Mouse (Mus musculus) heart, embryonic 10.5 days (tissue): ENCODE data around the gene Aup1. TPM values are rescaled to one million over a fixed set of nuclear protein-coding genes. Genes with fewer than 3 reads are reported as not detected.
A peak's percentile ranks its signal among the peaks of the same experiment; 100 is the strongest.

Experiments
- DNase-seq: peaks from one replicate; pipeline ENCODE4 v3.0.0-alpha.2; 2017; ENCODE audit warnings: low spot score
- H3K27ac ChIP-seq: fragments of 300-500 bp; sonication (generic); 2 replicates; pipeline ENCODE4 v1.5.1; 2016; ENCODE audit warnings: mild to moderate bottlenecking
- H3K27me3 ChIP-seq: fragments of 300-500 bp; sonication (generic); 2 replicates; pipeline ENCODE4 v1.6.1; 2016; ENCODE audit warnings: mild to moderate bottlenecking; ENCODE audit not compliant: poor library complexity, insufficient read depth, severe bottlenecking
- H3K36me3 ChIP-seq: fragments of 300-500 bp; sonication (generic); 2 replicates; pipeline ENCODE4 v1.6.1; 2016; ENCODE audit warnings: mild to moderate bottlenecking, moderate library complexity
- H3K4me1 ChIP-seq: fragments of 300-500 bp; sonication (generic); 2 replicates; pipeline ENCODE4 v1.6.1; 2016; ENCODE audit warnings: mild to moderate bottlenecking
- H3K4me3 ChIP-seq: fragments of 300-500 bp; sonication (generic); 2 replicates; pipeline ENCODE4 v1.5.1; 2016; ENCODE audit warnings: mild to moderate bottlenecking, moderate library complexity
- H3K9me3 ChIP-seq: fragments of 300-500 bp; sonication (generic); 2 replicates; pipeline ENCODE4 v1.6.1; 2016; ENCODE audit warnings: mild to moderate bottlenecking, moderate library complexity
- WGBS: fragments of 180-500 bp; shearing (Covaris S2); methylation state at CpG from one replicate; pipeline ENCODE4 v1.1.7; 2016; 5-methylcytosine and 5-hydroxymethylcytosine counted together
- polyA plus RNA-seq: library from polyadenylated mRNA; unstranded; fragments of >200 nt; fragmentation: Nextera tagmentation; extraction: Ambion mirVana; gene quantifications from 2 replicates; pipeline ENCODE4 v1.2.1, GENCODE M21; 2016

Gene Aup1
- polyA plus RNA-seq, 1 experiment from 2014 or later: 170 TPM

DNA sequence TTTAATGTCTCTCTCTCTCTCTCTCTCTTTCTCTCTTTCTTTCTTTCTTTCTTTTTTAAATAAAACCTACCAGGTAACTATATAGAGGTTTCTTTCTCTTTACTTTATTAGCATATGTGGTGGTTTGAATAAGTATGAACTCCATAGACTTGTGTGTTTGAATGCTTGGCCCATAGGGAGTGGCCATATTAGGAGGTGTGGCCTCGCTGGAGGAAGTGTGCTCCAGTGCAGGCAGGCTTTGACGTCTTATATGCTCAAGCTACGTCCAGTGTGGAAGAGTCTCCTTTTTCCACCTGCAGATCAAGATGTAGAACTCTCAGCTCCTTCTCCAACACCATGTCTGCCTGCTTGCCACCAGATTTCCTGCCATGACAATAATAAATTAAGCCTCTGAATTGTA lies 35.3 kb upstream of the Aup1 start:
- Histone ChIP-seq H3K27me3 (no peaks in the 10 kb centered on the region; the same call in 1 of the 2 replicates), H3K36me3 (no peaks in the 10 kb centered on the region), H3K4me1 (peaks cover 8% of the 10 kb centered on the region; the same call in 1 of the 2 replicates), H3K4me3 (no peak overlapping the region), H3K9me3 (no peaks in the 10 kb centered on the region), H3K27ac (no peak overlapping the region)
- WGBS: 69% methylated on average over 3 of the region's 3 CpGs
- DNase-seq: no peak

GRCm38 (mm10) chr6:83020121-83020520 lies 34.2 kb upstream of the Aup1 start:
- Histone ChIP-seq H3K4me1 (0 out of 2 replicates have a peak, but pooled peaks cover 4% of the 10 kb centered on the region), H3K36me3 (no peaks in the 10 kb centered on the region), H3K27me3 (no peaks in the 10 kb centered on the region; the same call in 1 of the 2 replicates), H3K27ac (no peak overlapping the region), H3K4me3 (no peak overlapping the region), H3K9me3 (no peaks in the 10 kb centered on the region)
- no peak for DNase-seq
- 70% methylated on average over 6 of the region's 6 CpGs for WGBS

GRCm38 (mm10) chr6:83020836-83021593 lies 33.3 kb upstream of the Aup1 start:
- WGBS: 71% methylated on average over 4 of the region's 4 CpGs
- Histone ChIP-seq H3K4me3 (no peak overlapping the region), H3K27me3 (peaks cover 1% of the 10 kb centered on the region), H3K4me1 (0 out of 2 replicates have a peak, but pooled peaks cover 4% of the 10 kb centered on the region), H3K36me3 (no peaks in the 10 kb centered on the region), H3K9me3 (no peaks in the 10 kb centered on the region), H3K27ac (no peak overlapping the region)
- DNase-seq: no peak

GRCm38 (mm10) chr6:83023008-83023407 lies 31.3 kb upstream of the Aup1 start:
- Histone ChIP-seq H3K36me3 (no peaks in the 10 kb centered on the region), H3K27me3 (peaks cover 17% of the 10 kb centered on the region), H3K4me1 (peaks cover 8% of the 10 kb centered on the region; the same call in 1 of the 2 replicates), H3K27ac (no peak overlapping the region), H3K4me3 (no peak overlapping the region), H3K9me3 (no peaks in the 10 kb centered on the region)
- 77% methylated on average over 9 of the region's 9 CpGs for WGBS
- no peak for DNase-seq

DNA sequence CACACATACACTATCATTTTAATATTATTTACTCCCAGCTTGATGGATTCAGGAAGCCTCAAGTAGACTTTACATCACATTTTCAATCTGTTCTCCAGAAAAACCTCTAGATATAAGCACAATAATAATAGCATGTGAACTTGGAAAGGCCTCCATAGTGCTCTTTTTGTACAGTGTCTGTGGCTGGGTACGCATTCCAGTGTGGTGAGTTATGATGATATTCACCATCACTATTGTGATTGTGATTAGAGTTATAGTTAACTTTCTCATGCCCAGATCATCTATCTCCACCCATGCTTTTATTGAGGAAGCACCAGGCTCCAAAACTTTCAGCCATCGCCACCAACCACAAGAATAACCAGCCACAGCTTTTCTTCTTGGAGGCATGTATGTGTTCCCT lies 30.5 kb upstream of the Aup1 start:
- H3K27ac ChIP-seq: no peak overlapping the region
- H3K27me3 ChIP-seq: peaks cover 24% of the 10 kb centered on the region
- no peak overlapping the region for H3K4me3 ChIP-seq
- peaks cover 8% of the 10 kb centered on the region; the same call in 1 of the 2 replicates for H3K4me1 ChIP-seq
- no peak for DNase-seq
- H3K36me3 ChIP-seq: no peaks in the 10 kb centered on the region
- no peaks in the 10 kb centered on the region for H3K9me3 ChIP-seq
- WGBS: 91% methylated on average over 2 of the region's 2 CpGs

DNA sequence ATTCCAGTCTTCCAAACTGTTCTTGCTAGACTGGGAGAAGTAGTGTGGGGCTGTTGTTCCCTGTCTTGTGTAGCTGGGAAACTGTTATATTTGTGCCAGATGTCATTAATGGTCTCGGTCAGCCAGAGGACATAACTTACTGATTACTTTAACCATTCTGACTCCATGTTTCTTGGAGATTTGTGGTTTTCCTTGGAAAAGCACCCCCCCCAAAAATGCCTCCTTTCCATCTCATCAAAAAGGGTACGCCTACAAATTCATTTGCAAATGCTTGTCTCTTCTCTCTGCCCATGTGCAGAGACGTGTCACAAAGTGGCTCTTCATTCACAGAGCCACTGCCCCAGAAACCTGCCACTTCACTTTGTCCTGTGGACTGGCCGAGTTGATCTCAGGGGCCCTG lies 29.9 kb upstream of the Aup1 start:
- Histone ChIP-seq H3K4me1 (peaks cover 8% of the 10 kb centered on the region; the same call in 1 of the 2 replicates), H3K36me3 (no peaks in the 10 kb centered on the region), H3K9me3 (no peaks in the 10 kb centered on the region), H3K27ac (no peak overlapping the region), H3K27me3 (peaks cover 31% of the 10 kb centered on the region), H3K4me3 (no peak overlapping the region)
- no peak for DNase-seq
- 74% methylated on average over 4 of the region's 4 CpGs for WGBS

- no peak for DNase-seq
- no peak overlapping the region for H3K27ac ChIP-seq
- H3K4me3 ChIP-seq: no peak overlapping the region
- peaks cover 11% of the 10 kb centered on the region; the same call in 1 of the 2 replicates for H3K4me1 ChIP-seq
- H3K27me3 ChIP-seq: peaks cover 39% of the 10 kb centered on the region
- WGBS: 89% methylated on average over 4 of the region's 4 CpGs
- H3K36me3 ChIP-seq: peaks cover 3% of the 10 kb centered on the region; the same call in 1 of the 2 replicates
- no peaks in the 10 kb centered on the region for H3K9me3 ChIP-seq
These were observed 29.1 kb upstream of the Aup1 start for GRCm38 (mm10) chr6:83025221-83025620.

DNA sequence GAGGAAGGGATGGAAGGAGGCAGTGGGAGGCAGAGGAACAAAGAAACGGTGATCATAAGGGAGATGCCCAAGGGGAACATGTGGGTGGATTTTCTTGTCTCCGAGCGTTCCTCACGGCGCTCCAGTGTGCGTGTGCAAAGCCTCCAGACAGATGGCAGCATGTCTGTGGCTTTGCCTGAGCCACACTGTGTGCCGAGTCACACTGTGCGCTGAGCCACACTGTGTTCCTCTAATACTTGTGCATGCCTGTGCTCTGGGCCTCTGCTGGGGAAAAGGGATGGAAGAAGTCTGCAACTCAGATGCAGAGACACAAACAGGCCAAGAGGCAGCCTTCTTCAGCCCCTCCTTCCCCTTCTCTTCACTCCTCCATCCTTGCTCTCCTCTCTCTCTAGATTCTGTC lies 27.0 kb upstream of the Aup1 start:
- Histone ChIP-seq H3K27me3 (peaks cover 59% of the 10 kb centered on the region), H3K27ac (peak overlapping the region; percentile 65), H3K4me1 (peaks cover 16% of the 10 kb centered on the region), H3K9me3 (no peaks in the 10 kb centered on the region), H3K36me3 (peaks cover 13% of the 10 kb centered on the region), H3K4me3 (no peak overlapping the region; the same call in 1 of the 2 replicates)
- 79% methylated on average over 8 of the region's 8 CpGs for WGBS
- no peak for DNase-seq

DNA sequence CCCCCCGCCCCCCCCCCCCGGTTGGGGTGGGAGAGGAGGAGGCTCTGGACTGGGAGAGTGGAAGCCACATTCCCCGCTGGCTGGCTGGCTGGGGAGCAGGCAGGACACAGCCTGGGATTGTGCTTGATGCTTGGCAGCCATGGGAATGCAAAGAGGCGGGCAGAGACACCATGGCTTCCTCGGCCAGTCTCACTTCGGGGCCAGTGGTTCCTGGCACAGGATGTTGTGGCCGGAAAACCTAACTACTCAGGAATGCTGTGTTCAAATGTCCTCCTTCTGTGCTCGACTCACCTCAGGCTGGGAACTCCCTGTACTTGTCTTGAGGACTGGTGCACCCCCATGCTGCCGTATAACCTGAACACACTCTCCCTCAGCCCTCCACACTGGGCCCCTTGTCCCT lies 26.6 kb upstream of the Aup1 start:
- DNase-seq: no peak
- Histone ChIP-seq H3K4me1 (peaks cover 20% of the 10 kb centered on the region), H3K27me3 (peaks cover 63% of the 10 kb centered on the region), H3K36me3 (peaks cover 13% of the 10 kb centered on the region), H3K9me3 (no peaks in the 10 kb centered on the region), H3K4me3 (no peak overlapping the region; the same call in 1 of the 2 replicates), H3K27ac (peak overlapping the region; percentile 65)
- 28% methylated on average over 8 of the region's 9 CpGs for WGBS

DNA sequence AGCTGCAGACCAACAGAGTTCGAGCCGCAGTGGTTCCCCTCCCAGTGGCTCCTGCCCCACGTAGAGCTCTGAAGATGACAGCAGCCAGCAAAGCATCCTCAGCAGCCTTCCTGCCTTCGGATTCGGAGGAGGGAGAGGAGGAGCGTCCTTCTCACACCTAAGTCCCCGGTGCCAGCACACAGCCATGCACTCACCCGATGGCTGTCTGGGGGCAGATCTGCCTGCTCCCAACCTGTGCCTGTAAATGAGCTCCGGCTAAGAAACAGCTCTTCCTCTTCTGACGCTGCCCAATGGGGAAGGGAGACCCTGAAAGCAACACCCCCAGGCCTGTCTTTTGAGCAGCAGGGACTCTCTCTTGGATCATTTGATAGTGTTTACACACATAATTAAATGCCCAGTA lies 24.5 kb upstream of the Aup1 start:
- peaks cover 69% of the 10 kb centered on the region for H3K27me3 ChIP-seq
- WGBS: 30% methylated on average over 10 of the region's 10 CpGs
- H3K27ac ChIP-seq: no peak overlapping the region
- peaks cover 13% of the 10 kb centered on the region for H3K36me3 ChIP-seq
- no peaks in the 10 kb centered on the region for H3K9me3 ChIP-seq
- H3K4me3 ChIP-seq: no peak overlapping the region
- H3K4me1 ChIP-seq: peaks cover 35% of the 10 kb centered on the region
- DNase-seq: no peak

DNA sequence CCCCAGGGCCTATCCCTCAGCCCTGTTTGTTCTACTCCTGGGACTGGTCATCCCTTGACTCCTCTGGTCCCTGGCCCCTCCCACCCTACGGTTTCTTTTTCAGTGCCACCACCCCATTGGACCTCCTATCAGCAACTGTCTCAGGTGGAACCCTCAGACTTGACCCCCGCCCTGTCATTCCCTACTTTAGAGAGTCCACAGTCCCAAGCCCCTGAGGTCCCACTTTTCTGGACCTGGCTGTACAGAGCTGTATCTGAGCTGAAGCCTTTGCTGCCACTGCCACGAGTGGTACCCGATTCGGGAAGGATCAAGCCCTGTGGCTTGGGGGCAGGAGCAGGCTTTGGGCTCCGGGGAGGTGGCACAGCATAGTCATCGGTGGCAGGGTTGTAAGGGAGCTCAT lies 23.2 kb upstream of the Aup1 start:
- H3K9me3 ChIP-seq: no peaks in the 10 kb centered on the region
- DNase-seq: no peak
- no peak overlapping the region for H3K4me3 ChIP-seq
- peaks cover 79% of the 10 kb centered on the region for H3K27me3 ChIP-seq
- peaks cover 13% of the 10 kb centered on the region for H3K36me3 ChIP-seq
- peaks cover 43% of the 10 kb centered on the region for H3K4me1 ChIP-seq
- WGBS: 65% methylated on average over 7 of the region's 7 CpGs
- H3K27ac ChIP-seq: no peak overlapping the region

DNA sequence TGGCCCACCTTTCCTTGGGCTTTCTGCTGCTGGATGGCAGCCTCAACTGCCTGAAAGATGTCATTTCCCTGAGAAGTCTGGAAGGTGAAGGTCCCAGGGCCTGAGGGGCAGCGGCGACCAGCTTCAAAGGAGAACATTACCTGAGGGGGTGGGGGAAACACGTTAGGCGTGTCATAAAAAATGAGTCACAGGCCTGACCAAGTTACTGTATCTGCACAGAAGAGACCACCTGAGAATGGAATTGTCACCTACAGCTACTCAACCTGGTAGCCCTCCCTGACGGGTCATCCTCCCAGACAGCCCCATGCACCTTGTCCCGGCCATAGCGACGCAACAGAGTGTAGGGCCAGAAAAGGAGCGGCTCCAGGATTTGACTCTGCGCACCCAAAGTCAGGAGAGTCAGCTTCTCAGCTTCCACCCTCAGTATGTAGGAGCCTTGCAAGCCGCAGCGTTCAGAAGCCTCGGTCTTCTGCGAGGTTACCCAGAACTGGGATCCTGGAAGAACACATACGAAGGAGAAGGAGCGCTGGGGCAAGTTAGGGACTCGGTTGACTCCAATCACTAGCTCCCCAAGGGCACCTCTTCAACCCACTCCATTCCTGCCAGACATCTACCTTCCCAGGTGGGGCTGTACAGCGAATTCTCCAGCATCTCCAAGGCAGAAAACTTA lies 22.3 kb upstream of the Aup1 start:
- WGBS: 26% methylated on average over 18 of the region's 18 CpGs

GRCm38 (mm10) chr6:83032769-83033191 lies 21.5 kb upstream of the Aup1 start:
- 0% methylated on average over 31 of the region's 31 CpGs for WGBS
- Histone ChIP-seq H3K4me1 (peaks cover 38% of the 10 kb centered on the region), H3K27ac (peak overlapping the region; percentile 90), H3K4me3 (peak overlapping the region; percentile 79), H3K9me3 (no peaks in the 10 kb centered on the region), H3K36me3 (peaks cover 13% of the 10 kb centered on the region), H3K27me3 (peaks cover 82% of the 10 kb centered on the region)
- peak; percentile 86 for DNase-seq

More for the DNA sequence above, 22.3 kb upstream of the Aup1 start:
- peaks cover 43% of the 10 kb centered on the region for H3K4me1 ChIP-seq
- H3K9me3 ChIP-seq: no peaks in the 10 kb centered on the region
- no peak for DNase-seq
- peak overlapping the region; percentile 79 for H3K4me3 ChIP-seq
- peak overlapping the region; percentile 90 for H3K27ac ChIP-seq
- peaks cover 81% of the 10 kb centered on the region for H3K27me3 ChIP-seq
- peaks cover 13% of the 10 kb centered on the region for H3K36me3 ChIP-seq
